ENCODE assay signal across 8 mouse cellular contexts in the genomic region with DNA sequence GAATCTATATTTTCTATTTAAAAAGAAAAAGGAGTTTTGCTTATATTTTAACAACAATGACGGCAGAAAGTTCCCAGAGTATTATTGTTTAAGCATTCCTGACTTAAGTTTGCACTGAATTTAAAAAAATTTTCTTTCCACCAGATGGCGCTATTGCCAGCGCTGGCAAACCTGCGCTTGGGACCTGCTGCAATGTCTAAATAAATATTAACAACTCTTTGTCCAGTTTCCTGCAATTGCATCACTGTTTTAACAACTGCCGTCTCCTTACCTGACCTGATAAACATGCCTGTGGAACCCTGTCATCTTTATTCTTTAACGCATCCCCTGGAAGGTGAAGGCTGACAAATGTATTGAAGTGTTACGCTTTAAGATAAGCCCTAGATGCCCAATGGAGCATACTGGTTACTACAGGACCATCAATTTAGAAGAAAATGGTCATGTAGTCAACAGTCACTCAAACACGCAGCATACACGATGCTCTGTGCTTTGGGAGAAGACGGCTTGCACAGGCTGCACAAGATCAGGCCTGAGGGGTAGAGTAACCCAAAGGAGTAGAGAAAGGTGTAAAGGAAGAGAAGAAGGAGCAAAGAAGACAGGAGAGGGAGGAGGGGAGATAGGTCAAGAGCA.
A peak's percentile ranks its signal among the peaks of the same experiment; 100 is the strongest.
DNase-seq lines count a peak whose midpoint lies in the region; ATAC-seq and TF ChIP-seq lines count a peak whose summit lies in the region.

No protein-coding gene starts in this region.

- H3K4me1 ChIP-seq in limb, embryonic 11.5 days (ENCODE audit: control insufficient read depth, insufficient read depth, low read length), result no peaks in the 10 kb centered on the region
- H3K4me1 ChIP-seq in limb, embryonic 10.5 days, result no peaks in the 10 kb centered on the region
- H3K4me1 ChIP-seq in lung, adult 2 months (ENCODE audit: control insufficient read depth, insufficient read depth, low read length), result peaks cover 8% of the 10 kb centered on the region
- H3K4me1 ChIP-seq in neural tube, embryonic 15.5 days, result peaks cover 9% of the 10 kb centered on the region; the same call in 1 of the 2 replicates

- no peaks in the 10 kb centered on the region for H3K27me3 ChIP-seq in limb, embryonic 11.5 days (ENCODE audit: control insufficient read depth, insufficient read depth, low read length)
- no peaks in the 10 kb centered on the region for H3K27me3 ChIP-seq in limb, embryonic 10.5 days (ENCODE audit: low read depth, poor library complexity, severe bottlenecking)
- no peaks in the 10 kb centered on the region for H3K27me3 ChIP-seq in neural tube, embryonic 15.5 days (replicated peaks)

- peak; percentile 72 for TF ChIP-seq CTCF in lung, adult 2 months (IDR thresholded peaks at IDR 0.05; ENCODE audit: insufficient read depth, low read length)

- H3K4me2 ChIP-seq in limb, embryonic 11.5 days (ENCODE audit: low read depth, severe bottlenecking), result no peak overlapping the region
- no peak overlapping the region for H3K4me2 ChIP-seq in neural tube, embryonic 15.5 days

- no peak overlapping the region for H3K4me3 ChIP-seq in limb, embryonic 11.5 days (ENCODE audit: low read depth, low read length)
- H3K4me3 ChIP-seq in limb, embryonic 10.5 days, result no peak overlapping the region
- H3K4me3 ChIP-seq in lung, adult 2 months (replicated peaks; ENCODE audit: extremely low read depth, low read depth, low read length), result no peak overlapping the region
- no peak overlapping the region for H3K4me3 ChIP-seq in neural tube, embryonic 15.5 days (replicated peaks)

- peak; percentile 55 for DNase-seq in limb, embryonic 11.5 days (ENCODE audit: low spot score)
- DNase-seq in limb, embryonic 10.5 days (ENCODE audit: low spot score), result no peak
- DNase-seq in NIH3T3 (ENCODE audit: low read depth), result peak; percentile 93
- peak; percentile 56 for DNase-seq in embryo, embryonic 11.5 days (ENCODE audit: low read depth, low spot score)
- DNase-seq in hindlimb bud, embryonic 11.5 days (ENCODE audit: extremely low spot score, low read depth, low spot score), result peak; percentile 60
- DNase-seq in lung, adult 2 months, result peak; percentile 9

- TF ChIP-seq POLR2A in lung, adult 2 months (IDR thresholded peaks at IDR 0.05; ENCODE audit: borderline replicate concordance, extremely low read depth, low read depth, low read length), result no peak

- H3K9me3 ChIP-seq in limb, embryonic 11.5 days (ENCODE audit: control insufficient read depth, low read length), result no peaks in the 10 kb centered on the region
- H3K9me3 ChIP-seq in limb, embryonic 10.5 days (replicated peaks), result no peaks in the 10 kb centered on the region
- H3K9me3 ChIP-seq in neural tube, embryonic 15.5 days (replicated peaks), result no peaks in the 10 kb centered on the region

- H3K27ac ChIP-seq in limb, embryonic 11.5 days (replicated peaks; ENCODE audit: low read depth, low read length), result no peak overlapping the region
- no peak overlapping the region for H3K27ac ChIP-seq in limb, embryonic 10.5 days
- no peak overlapping the region for H3K27ac ChIP-seq in neural tube, embryonic 15.5 days (replicated peaks)

- no peaks in the 10 kb centered on the region for H3K36me3 ChIP-seq in limb, embryonic 11.5 days (ENCODE audit: control insufficient read depth, insufficient read depth, low read length)
- no peaks in the 10 kb centered on the region for H3K36me3 ChIP-seq in limb, embryonic 10.5 days
- no peaks in the 10 kb centered on the region for H3K36me3 ChIP-seq in neural tube, embryonic 15.5 days

- H3K9ac ChIP-seq in limb, embryonic 11.5 days (ENCODE audit: low read length), result no peak overlapping the region
- no peak overlapping the region for H3K9ac ChIP-seq in neural tube, embryonic 15.5 days (replicated peaks)

- 55% methylated on average over 10 of the region's 10 CpGs for WGBS in limb, embryonic 11.5 days
- WGBS in limb, embryonic 10.5 days, result 57% methylated on average over 10 of the region's 10 CpGs
- 27% methylated on average over 10 of the region's 10 CpGs for WGBS in lung, adult 2 months
- 38% methylated on average over 10 of the region's 10 CpGs for WGBS in neural tube, embryonic 15.5 days

- ATAC-seq in limb, embryonic 11.5 days (ENCODE audit: insufficient number of reproducible peaks, low FRiP score, low TSS enrichment, low read depth), result no peak
- peak; percentile 71 for ATAC-seq in neural tube, embryonic 15.5 days (ENCODE audit: low FRiP score)
- no peak for ATAC-seq in erythroid progenitor cell, adult 5-6 weeks (replicated peaks; ENCODE audit: low FRiP score, poor library complexity, severe bottlenecking)
